Mouse (Mus musculus) T-helper 1 cell (primary cell): ENCODE measurements around the gene Utrn.

ENCODE experiments used
- in situ Hi-C: fragments of 300-600 bp; cut with MboI, MseI; formaldehyde crosslinking; loops from one replicate; pipeline ENCODE4 v1.15.1; 2025; ENCODE audit warnings: high pct_unique_total_duplicates

Utrn gene

DNA sequence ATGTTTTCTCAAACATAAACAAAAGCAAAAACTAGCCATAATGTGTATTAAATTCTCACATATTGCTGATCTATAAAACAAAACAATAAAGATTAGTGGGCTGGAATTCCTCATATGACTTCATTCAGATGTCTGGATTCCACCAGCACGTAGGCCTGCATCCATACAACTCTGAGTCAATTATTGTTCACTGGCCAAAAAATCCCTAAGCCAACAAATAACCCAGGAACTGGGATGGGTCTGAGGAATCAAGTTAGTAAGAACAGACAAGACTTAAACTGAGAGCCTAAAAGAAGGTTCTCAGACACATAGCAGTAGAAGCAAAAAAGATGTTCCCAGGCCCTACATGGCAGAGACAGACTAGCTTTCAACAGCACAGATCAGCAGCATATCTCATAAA, 65.2 kb downstream of the Utrn start:
- in situ Hi-C loops, result no loop called here

DNA sequence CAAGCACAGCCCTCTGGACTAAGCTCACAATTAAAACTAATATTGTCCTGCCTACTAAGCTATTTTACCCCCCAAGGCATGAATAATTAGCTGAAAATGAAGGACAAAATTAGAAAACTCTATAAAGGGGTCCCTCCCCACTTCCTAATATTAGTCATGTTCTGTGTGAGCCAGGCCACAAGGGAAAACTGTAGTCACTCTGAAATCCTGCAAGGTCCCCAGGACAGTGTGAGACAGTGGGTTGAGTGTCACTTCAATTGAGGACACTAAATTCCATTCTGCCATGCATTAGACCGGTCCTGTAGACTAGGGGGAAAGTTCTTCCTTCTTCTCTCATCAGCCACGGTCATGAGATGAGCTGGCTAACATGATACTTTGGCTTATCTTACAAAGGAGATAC, 69.7 kb downstream of the Utrn start:
- in situ Hi-C loops, result no loop called here

DNA sequence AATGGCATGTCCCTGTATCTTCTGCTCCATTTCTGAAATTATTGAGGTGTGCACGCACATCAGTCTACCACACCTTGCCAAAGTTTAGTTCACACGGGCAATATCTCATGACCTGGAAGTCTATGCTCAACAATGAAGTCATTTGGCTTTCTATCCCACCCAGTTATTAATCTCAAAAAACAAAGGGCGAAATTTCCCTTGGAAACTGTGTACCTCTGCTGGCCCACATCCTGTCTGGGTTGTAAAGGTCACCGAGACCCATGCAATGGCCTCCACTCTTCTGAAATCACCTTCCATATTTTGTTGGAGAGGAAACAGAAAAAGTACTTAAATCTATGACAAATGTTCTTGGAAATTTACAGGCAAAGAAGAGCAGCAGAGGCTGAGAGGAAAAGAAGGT, 70.9 kb downstream of the Utrn start:
- in situ Hi-C loops, result no loop called here

DNA sequence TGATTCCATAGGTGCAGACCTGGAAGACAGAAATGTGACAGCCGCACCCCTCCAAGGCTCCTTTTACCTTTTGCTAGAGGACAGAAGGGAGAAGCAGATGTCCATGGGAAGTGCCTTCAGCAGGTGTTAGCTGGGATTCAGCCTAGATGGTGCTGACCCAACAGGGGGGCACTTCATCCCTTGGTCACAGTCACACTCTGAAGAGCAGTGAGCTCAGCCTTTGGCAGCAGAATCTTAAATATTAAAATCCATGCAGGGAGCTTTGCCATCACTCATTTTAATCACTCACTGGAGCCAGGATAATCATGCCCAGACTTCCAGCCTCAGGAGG, 72.7 kb downstream of the Utrn start:
- in situ Hi-C loops, result no loop called here

DNA sequence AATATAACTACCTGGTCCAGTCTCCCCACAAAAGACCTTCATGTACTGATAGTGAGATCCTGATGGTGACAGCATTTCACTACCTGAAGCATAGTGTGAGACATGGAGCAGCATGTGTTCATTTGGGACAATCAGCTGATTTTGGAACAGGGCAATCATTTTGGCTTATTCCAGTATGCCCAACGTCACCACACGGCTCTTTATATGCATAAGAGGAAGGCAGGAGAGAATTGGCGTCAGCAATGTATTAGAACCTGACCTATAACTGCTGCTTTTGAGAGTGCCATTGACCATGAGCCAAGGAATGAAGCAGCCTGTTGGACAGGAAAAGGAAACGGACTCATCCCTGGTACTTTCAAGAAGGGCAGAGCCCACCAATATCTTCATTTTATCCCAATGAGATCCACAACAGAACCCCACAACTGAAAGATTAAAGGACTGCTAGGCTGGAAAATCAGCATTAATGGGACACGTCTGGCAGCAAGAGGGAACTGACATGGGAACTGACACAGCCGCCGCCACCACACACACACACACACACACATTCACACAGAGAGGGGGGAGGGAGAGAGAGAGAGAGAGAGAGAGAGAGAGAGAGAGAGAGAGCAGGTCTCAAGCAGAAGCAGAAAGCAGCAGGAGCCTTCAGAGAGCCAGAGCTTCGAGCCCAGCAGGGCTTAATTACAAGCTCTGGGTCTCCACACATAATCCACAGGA, 73.2 kb downstream of the Utrn start:
- in situ Hi-C loops, result no loop called here

DNA sequence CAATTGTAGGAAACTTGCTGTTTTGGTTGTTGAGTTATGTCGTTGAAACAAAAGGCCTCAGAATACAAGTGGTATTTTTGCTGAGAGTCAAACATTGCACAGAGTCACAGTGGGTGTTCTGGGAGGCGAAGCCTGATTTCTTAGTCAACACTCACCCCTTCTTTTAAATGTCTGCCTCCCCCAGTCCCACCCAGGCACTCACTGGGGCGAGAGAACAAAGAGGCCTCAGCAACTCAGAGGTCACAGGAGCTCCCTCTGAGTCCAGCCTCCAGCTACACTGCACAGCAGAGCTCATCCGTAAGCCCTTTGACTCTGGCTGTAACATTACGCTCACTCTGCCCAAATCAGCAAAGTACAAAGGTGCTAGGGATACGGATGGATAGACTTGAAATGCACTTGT, 77.1 kb downstream of the Utrn start:
- in situ Hi-C loops, result no loop called here

DNA sequence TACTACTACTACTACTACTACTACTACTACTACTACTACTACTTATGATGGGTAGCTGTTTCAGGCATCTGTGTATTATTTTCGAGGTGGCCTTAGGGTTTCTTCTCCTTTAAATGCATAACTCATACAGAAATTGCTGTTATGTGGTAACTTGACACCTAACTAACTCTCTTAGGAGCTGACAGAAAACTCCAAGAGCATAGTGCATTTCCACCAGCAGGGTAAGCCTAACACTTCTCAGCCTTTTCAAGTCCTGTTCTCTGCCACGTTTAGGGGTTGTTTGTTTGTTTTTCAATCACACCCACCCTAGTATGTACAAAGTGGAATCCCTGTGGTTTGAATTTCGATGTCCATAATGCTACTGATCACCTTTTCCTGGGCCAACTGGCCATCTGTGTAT, 78.3 kb downstream of the Utrn start:
- in situ Hi-C loops, result no loop called here

DNA sequence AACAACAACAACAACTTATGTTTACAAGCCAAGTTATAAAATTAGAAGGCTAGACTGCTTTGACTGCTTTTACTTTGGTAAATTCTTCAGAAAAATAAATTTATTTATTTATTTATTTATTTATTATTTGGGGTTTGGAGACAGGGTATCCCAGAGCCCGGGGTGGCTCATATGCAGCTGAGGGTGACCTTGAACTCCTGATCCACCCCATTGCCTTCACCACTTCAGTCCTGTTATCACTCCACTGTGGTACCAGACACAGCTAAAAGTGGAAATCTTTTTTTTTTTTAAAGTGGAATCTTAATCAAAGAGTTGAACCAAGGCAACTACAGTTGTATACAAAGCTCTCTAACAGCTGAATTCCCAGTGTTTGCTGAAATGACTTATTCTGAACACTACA, 80.6 kb downstream of the Utrn start:
- in situ Hi-C loops, result no loop called here

DNA sequence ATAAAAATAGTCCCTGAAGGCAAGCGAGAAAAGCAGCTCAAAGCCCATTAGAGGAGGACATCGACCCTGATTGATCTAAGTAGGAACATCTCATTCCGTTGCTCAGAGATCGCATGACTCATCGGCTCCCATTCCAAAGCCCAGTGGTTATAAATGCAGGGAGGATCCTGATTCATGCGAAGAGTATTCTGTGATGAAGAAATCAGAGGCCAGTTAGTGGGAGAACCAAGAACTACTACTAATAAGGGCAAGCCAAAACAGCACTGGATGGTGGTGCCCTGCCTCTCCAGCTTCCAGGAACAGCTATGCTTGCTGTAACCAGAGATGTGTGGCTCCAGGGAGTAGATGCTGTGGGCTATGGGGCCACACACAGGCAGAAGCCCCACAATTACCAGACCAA, 81.2 kb downstream of the Utrn start:
- in situ Hi-C loops, result no loop called here

DNA sequence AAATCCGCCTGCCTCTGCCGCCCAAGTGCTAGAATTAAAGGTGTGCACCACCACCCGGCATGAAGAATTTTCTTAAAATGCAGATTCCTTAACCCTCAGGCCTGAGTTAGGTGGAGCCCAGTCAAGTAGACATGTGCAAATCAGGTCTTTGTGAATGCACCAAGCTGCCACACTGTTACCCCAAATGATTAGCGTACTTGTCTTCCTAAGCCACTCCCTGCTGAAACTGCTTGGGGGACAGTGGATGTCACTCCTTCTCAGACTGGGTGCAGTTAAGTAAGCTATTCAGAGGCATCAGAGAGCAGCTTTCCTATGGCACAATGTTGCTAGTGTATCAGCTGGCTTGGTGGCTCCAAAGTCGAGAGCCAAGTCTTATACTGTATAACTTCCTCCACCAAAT, 83.9 kb downstream of the Utrn start:
- in situ Hi-C loops, result no loop called here

DNA sequence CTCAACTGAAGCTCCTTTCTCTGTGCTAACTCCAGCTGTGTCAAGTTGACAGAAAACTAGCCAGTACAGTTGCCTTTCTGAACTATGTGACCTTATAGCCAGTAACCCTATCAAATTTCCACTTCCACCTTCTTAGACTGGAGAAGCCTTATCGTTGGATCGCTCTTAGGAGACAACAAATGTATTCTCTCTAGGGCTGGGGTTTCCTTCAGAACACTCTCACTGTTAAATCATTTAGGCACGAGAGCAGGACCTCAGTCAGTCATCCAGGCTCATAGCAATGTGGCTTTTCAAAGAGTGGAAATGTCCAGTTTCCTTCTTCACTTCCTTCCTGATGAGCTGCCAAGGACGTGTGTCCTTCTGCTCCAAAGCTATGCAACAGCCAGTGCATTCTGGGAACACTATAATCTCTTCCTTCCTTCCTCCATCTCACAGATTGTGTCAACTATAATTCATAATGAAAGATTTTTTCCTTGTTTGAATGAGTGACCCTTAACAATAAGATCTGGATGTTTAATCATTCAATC, 87.7 kb downstream of the Utrn start:
- in situ Hi-C loops, result no loop called here

DNA sequence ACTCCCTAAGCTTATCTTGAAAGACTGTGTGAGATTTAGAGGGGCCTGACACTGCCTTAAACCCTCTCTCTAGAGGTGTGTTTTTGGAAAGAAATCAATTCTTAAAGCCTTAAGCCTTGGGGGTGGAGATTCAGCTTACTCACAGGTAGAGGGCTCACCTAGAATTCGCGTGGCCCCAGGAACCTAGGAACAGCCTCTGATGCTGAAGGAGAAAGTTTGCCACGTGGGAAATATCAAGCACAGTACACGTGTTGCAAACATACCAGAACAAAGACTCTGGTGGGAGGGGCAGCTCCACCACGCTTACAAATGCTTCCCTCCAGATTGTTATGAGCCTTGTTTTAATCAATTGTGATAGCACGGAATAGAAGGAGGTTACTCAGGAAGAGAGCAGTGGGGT, 96.0 kb downstream of the Utrn start:
- in situ Hi-C loops, result loop anchor here (5.0 kb wide), 1 partner anchor 41 kb away; no protein-coding TSS in a partner anchor

DNA sequence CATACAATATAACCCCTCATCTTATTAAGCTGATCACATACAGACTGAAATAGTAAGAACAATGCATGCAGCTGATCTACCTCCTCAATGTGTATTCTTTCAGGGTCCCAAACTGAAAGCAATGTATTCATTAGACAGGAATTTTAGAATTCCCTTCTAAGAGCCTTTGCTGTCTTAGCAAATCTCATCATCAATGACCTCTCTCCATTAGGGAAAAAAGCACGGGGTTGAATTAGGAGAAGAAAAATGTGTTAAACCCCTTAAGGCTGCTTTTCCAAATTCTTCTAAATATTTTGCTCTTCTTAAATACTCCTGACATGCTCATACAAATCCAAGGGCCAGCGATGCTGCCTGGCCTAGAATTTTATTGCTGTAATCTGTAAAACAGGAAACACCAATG, 97.7 kb downstream of the Utrn start:
- in situ Hi-C loops, result loop anchor here (5.0 kb wide), 1 partner anchor 39 kb away; no protein-coding TSS in a partner anchor

DNA sequence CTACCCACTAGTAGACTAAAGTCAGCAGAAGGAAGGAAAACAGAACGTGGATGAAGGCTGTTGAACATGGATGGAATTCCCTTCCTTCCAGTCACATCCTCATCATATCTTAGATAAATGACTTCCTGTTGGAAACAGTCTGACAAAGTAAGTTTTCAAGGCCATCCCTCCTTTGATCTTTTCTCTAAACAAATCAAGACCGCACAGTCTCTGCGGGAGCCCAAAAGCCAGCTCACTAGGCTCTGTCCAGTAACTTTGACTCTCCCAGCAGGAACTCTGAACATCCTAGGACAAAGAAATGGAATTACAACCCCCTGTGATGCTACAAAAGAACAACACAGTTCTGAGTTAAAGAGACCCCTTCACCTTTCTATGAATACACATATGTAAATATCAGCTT, 106.5 kb downstream of the Utrn start:
- in situ Hi-C loops, result no loop called here

DNA sequence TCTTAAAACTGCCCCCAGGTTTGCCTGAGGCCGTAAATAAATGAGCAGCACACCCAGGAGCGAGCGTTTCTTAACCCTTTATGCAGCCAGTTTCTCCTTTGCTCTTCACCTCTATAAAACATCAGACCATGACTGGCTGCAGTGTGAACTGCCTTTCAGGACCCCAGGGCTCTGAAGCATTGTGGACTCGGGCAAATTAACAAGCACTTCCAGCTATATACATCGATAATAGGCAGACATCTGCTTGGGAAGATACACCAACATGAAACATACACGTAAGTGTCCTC, 110.5 kb downstream of the Utrn start:
- in situ Hi-C loops, result no loop called here

DNA sequence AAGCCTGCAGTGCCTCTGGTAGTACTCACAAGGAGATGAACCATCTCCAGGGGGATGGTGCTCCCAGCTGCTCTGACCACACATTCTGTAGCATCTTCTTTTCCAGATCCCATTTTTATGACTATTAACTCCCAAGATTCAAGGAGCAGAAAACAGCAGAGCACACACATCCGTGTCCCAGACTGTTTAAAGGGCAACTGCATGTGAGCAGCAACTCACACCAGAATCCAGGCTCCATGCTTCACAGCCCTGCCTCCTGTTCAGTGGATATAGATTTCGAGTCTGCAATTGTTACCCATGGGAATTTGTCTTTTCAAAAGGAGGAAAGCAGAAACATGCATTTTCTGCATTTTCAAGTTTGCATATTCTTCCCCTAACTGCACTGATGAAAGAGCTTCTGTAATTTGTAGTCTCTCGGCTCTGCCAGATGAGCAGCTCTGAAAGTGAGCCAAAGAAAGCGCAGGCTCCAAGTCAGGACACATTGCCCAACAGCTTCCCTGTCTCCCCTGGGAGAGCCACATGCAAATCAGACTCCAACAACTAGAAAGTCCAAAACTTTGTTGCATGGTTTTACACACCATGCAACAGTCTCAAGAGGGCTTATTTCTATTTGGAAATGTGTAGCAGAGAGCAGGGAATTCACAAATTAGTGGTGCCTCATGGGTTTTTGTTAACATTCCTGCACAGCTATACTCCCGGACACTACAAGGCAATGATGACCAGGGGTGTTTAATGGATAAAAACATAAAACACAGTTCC, 111.0 kb downstream of the Utrn start:
- in situ Hi-C loops, result no loop called here

DNA sequence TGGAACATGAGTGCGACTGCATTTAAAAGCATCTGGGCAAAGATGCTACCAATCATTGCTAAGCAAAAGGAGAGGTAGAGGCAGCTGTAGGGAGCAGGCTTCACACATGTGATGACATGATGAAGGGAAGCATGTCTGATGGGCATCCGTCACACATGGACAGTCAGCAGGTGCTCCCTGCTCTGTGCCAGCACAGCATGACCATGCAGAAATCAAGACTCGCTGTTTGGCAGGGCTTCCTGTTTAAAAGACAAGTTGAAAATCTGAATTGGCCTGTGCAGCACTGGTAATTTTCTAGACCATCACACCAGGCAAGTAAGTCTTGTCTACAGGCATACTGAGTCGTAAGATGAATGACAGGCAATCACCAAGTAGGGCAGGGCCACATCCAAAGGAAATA, 112.5 kb downstream of the Utrn start:
- in situ Hi-C loops, result no loop called here

DNA sequence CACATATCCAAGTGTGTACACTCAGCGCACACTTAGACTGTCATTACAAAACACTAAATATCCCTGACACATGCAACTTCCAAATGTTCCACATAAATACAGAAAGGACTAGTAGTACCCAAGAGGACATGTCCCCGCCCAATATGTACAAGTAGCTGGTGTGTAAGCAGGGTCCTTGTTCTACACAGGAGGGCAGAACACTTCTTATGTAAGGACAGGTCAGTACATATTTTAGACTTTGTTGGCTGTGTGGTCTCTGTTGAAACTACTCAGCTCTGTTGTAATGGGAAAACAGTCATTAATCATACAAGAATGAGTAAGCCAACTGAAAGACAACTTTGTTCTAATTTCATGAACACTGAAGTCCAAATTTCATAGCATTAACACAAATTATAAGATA, 114.3 kb downstream of the Utrn start:
- in situ Hi-C loops, result no loop called here

DNA sequence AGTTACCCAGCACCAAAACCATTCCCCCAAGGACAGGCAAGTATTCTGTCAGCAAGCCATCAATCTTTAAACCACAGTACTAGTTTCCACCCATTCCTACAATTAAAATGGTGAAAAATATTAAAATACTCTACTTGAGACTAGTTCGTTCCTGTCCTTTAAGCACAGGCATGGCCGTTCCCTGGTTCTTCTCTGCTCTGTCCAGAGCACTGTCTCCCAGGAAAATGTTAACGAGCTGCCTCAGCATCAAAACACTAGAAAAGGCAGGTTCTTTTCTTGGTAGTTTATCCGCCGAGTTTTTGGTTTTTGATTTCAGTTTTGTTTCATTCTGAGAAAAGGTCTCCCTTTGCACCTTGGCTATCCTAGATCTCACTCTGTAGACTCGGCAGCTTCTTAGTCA, 115.0 kb downstream of the Utrn start:
- in situ Hi-C loops, result no loop called here

DNA sequence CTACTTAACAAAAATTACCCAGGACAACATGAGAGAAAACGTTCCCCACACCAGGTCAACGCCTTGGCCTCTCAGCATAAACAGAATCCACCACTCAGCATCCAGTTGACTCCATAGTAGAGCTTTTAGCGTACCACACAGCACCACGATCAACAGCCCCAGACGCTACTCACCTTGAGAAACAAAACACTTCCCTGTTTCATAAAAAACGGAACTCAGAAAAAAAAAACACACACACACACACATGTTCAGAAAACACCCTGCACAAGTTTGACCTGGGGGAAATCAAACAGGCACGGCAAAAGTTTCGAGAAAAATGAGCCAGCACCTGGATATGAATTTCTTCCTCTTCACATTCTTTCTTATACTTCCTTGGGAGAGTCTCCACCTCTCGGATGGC, 125.4 kb downstream of the Utrn start:
- in situ Hi-C loops, result no loop called here

DNA sequence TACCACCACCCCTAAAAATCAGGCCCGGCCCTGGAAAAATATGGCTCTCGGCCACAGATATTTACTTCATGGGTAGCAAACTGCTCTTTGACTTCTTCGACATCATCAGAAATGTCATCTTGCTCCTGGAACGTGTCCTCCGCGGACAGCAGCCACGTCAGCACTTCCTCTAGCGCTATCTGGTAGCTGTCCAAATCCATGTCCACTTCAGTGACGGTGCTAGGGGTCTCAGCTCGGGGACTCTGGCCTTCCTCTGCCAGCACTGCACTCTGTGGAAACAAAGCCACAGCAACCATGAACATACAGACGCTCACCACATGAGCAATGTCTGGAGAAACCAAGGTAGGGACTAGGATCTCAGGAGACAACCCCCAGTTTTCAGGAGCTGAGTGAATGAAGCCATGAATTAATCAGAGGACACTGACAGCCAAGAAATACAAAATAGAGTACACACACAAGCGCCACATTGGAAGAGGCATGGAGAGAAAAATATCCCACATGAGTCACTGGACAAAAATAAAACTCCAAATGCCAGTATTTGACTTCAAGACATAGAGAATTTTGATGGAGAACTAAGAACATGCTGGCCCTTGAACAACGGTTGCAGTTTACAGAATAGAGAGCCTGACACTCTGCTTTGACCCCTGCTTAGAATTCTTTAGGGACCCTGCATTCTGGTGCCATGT, 129.7 kb downstream of the Utrn start:
- in situ Hi-C loops, result loop anchor here (10.0 kb wide), 1 partner anchor 855 kb away; no protein-coding TSS in a partner anchor

DNA sequence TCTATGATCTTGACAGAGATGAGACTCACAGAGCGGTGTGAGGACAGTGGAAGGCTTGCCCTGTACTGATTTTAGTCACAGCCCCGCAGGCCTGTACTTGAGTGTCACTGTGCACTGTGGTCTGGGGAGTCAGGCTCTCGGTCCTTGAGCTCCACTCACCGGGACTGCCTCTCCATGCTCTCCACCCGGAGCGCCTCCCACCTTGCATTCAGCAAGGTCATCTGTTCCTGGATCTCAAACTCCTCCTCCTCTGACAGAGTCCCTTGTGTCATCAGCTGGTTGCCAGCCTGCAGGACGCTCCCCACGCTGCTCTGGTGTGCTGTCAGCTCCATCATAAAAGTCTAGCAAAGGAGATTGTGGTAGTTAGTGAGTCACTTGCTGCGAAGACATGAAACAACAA, 131.2 kb downstream of the Utrn start:
- in situ Hi-C loops, result loop anchor here (10.0 kb wide), 1 partner anchor 853 kb away; no protein-coding TSS in a partner anchor
